Mouse (Mus musculus) testis, adult 2 months (tissue): ENCODE results near the gene Denr. TPM values are rescaled to one million over a fixed set of nuclear protein-coding genes. Genes with fewer than 3 reads are reported as not detected.

Source experiments
- H3K27ac ChIP-seq: fragments of 200-500 bp; 2 replicates; pipeline ENCODE4 v1.5.1; 2012; ENCODE audit warnings: low read depth, low read length; ENCODE audit not compliant: control insufficient read depth, insufficient read depth
- H3K27me3 ChIP-seq: fragments of 200-500 bp; 2 replicates; pipeline ENCODE4 v1.6.1; 2012; ENCODE audit warnings: mild to moderate bottlenecking, low read length, moderate library complexity; ENCODE audit not compliant: control insufficient read depth, insufficient read depth
- H3K36me3 ChIP-seq: fragments of 200-500 bp; 2 replicates; pipeline ENCODE4 v1.6.1; 2012; ENCODE audit warnings: mild to moderate bottlenecking, low read length; ENCODE audit not compliant: control insufficient read depth, insufficient read depth
- H3K4me1 ChIP-seq: fragments of 200-500 bp; 2 replicates; pipeline ENCODE4 v1.6.1; 2012; ENCODE audit warnings: low read length; ENCODE audit not compliant: control insufficient read depth, insufficient read depth
- H3K4me3 ChIP-seq: fragments of 200-500 bp; 2 replicates; pipeline ENCODE4 v1.5.1; 2012; ENCODE audit warnings: low read depth, mild to moderate bottlenecking, low read length, moderate library complexity, mixed read lengths; ENCODE audit not compliant: control insufficient read depth
- CTCF ChIP-seq: fragments of 200-500 bp; IDR thresholded peaks from 2 replicates; pipeline ENCODE4 v1.5.1; 2012; ENCODE audit warnings: low read depth, mild to moderate bottlenecking, inconsistent platforms, low read length, moderate library complexity; ENCODE audit not compliant: control insufficient read depth, insufficient read depth, insufficient replicate concordance
- POLR2A ChIP-seq: fragments of 200-500 bp; IDR thresholded peaks from 2 replicates; pipeline ENCODE4 v1.6.1; 2012; ENCODE audit warnings: low read depth, mild to moderate bottlenecking, inconsistent platforms, low read length, moderate library complexity; ENCODE audit not compliant: control insufficient read depth
- polyA plus RNA-seq: library from polyadenylated mRNA; depleted of rRNA; stranded (reverse); fragments of >200 nt; gene quantifications from 2 replicates; pipeline ENCODE4 v1.2.3, GENCODE M21; 2012

The Denr gene
- polyA plus RNA-seq, 1 experiment = 40.6 TPM

DNA sequence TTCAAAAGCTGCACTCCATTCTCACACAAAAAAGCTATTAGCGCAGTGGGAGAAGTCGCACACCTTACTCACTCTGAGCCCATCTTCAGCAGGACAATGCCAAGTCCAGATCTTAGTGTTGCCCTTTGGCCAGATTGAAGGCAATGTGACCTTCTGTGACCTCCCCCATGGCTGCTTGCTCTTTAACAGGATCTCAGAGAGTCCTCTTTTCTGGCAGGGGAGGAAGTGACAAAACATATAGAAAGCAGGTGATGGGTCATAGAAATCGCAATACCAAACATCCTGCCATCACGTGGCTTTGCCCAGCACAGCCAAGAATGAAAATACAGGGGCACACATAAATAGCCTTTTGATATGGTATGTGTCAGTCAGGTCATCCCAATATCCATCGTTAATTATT is 16.0 kb upstream of the Denr start:
- peaks cover 2% of the 10 kb centered on the region for H3K4me1 ChIP-seq
- H3K4me3 ChIP-seq = peak overlapping the region; percentile 68
- no peak overlapping the region for H3K27ac ChIP-seq
- TF ChIP-seq POLR2A = no peak
- no peak for TF ChIP-seq CTCF
- no peaks in the 10 kb centered on the region for H3K36me3 ChIP-seq
- H3K27me3 ChIP-seq = no peaks in the 10 kb centered on the region

GRCm38 (mm10) chr5:123891669-123892068 is 15.3 kb upstream of the Denr start:
- Histone ChIP-seq H3K36me3 (no peaks in the 10 kb centered on the region), H3K4me1 (peaks cover 4% of the 10 kb centered on the region)
- TF ChIP-seq CTCF = no peak
- peak; percentile 88; the same call in 1 of the 2 replicates for TF ChIP-seq POLR2A

GRCm38 (mm10) chr5:123893520-123893919 is 13.5 kb upstream of the Denr start:
- no peaks in the 10 kb centered on the region for H3K27me3 ChIP-seq
- H3K36me3 ChIP-seq = no peaks in the 10 kb centered on the region
- no peak for TF ChIP-seq POLR2A
- peaks cover 9% of the 10 kb centered on the region for H3K4me1 ChIP-seq
- H3K4me3 ChIP-seq = no peak overlapping the region
- no peak overlapping the region for H3K27ac ChIP-seq

More at GRCm38 (mm10) chr5:123891669-123892068, 15.3 kb upstream of the Denr start:
- Histone ChIP-seq H3K27ac (no peak overlapping the region), H3K4me3 (peak overlapping the region; percentile 32), H3K27me3 (no peaks in the 10 kb centered on the region)

- H3K27me3 ChIP-seq = no peaks in the 10 kb centered on the region
- H3K4me3 ChIP-seq = no peak overlapping the region
Measured at GRCm38 (mm10) chr5:123896395-123896794, 10.6 kb upstream of the Denr start.

GRCm38 (mm10) chr5:123897352-123897751 is 9.6 kb upstream of the Denr start:
- no peak for TF ChIP-seq POLR2A
- TF ChIP-seq CTCF = no peak

More at GRCm38 (mm10) chr5:123896395-123896794, 10.6 kb upstream of the Denr start:
- H3K4me1 ChIP-seq = peaks cover 11% of the 10 kb centered on the region
- H3K36me3 ChIP-seq = no peaks in the 10 kb centered on the region
- TF ChIP-seq POLR2A (no peak), CTCF (no peak)
- H3K27ac ChIP-seq = no peak overlapping the region

GRCm38 (mm10) chr5:123904059-123904672 is 2.8 kb upstream of the Denr start:
- no peak overlapping the region for H3K27ac ChIP-seq
- H3K4me3 ChIP-seq = no peak overlapping the region
- no peaks in the 10 kb centered on the region for H3K27me3 ChIP-seq
- TF ChIP-seq CTCF (no peak), POLR2A (no peak)
- H3K36me3 ChIP-seq = no peaks in the 10 kb centered on the region; the same call in 1 of the 2 replicates
- H3K4me1 ChIP-seq = peaks cover 10% of the 10 kb centered on the region

More at GRCm38 (mm10) chr5:123897352-123897751, 9.6 kb upstream of the Denr start:
- Histone ChIP-seq H3K4me1 (peaks cover 11% of the 10 kb centered on the region), H3K36me3 (no peaks in the 10 kb centered on the region), H3K4me3 (peak overlapping the region; percentile 25), H3K27me3 (no peaks in the 10 kb centered on the region), H3K27ac (no peak overlapping the region)

DNA sequence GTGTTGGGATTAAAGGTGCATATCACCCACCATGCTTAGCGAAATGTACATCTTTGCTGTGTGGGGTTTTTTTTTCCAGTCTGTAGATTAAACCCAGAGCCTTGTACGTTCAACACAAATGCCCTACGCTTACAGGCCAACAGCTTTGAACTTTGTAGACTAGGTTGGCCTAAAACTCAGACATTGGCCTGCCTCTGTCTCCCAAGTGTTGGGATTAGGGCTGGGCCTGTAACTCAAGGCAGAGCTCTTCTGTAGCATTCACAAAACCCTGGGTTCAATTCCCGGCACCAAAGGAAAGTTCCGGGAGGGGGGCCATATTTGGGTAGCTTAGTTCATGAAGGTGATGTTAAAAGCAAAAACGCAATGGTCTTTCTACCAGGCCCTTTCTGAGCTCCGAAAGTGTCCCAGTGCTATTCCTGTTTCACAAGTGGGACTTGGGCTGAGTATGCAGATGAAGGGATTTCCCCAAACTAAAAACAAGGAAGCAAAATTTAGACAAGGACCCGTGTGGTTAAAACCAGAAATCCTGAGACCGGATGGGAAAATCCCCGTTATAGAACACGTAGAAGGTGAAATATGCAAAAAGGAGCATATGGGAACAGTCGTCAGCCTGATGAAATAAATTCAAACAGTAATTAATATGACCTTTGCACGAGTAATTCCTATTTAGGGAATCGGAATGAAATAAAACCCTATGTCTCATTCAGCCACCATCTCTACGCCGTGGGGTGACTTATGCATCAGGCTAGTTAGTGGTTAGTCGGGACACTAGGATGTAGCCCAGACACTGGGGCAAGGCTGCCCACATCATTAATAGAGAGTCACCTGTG is 614 bp upstream of the Denr start:
- no peak for TF ChIP-seq POLR2A
- no peak for TF ChIP-seq CTCF
- Histone ChIP-seq H3K27me3 (no peaks in the 10 kb centered on the region), H3K4me3 (peak overlapping the region; percentile 95), H3K4me1 (peaks cover 8% of the 10 kb centered on the region), H3K27ac (no peak overlapping the region), H3K36me3 (no peaks in the 10 kb centered on the region; the same call in 1 of the 2 replicates)
